Mouse (Mus musculus) intestine, embryonic 16.5 days (tissue): ENCODE data around the gene Nfkbil1. TPM values are rescaled to one million over a fixed set of nuclear protein-coding genes. Genes with fewer than 3 reads are reported as not detected.
"Not testable (repeated sequence)": the region's sequence is repeated elsewhere in the genome, so short reads cannot be mapped to it uniquely, and the experiment has no call there.

Experiments
- ATAC-seq: fragments of 200-750 bp; cut with Nextera tagmentation; 2 replicates; pipeline ENCODE4 v1.8.0; 2017; ENCODE audit warnings: moderate TSS enrichment, moderate library complexity
- H3K27ac ChIP-seq: fragments of 300-500 bp; sonication (generic); 2 replicates; pipeline ENCODE4 v1.5.1; 2014; ENCODE audit warnings: mild to moderate bottlenecking, low read length
- H3K27me3 ChIP-seq: fragments of 300-500 bp; sonication (generic); replicated peaks from 2 replicates; pipeline ENCODE4 v1.6.1; 2014; ENCODE audit warnings: low read length, control low read depth, mixed read lengths; ENCODE audit not compliant: control insufficient read depth, insufficient read depth
- H3K36me3 ChIP-seq: fragments of 300-500 bp; sonication (generic); 2 replicates; pipeline ENCODE4 v1.6.1; 2014; ENCODE audit warnings: low read length, control low read depth; ENCODE audit not compliant: control insufficient read depth, insufficient read depth
- H3K4me1 ChIP-seq: fragments of 300-500 bp; sonication (generic); 2 replicates; pipeline ENCODE4 v1.6.1; 2014; ENCODE audit warnings: low read length, control low read depth, mixed read lengths; ENCODE audit not compliant: control insufficient read depth, insufficient read depth
- H3K4me2 ChIP-seq: fragments of 300-500 bp; sonication (generic); 2 replicates; pipeline ENCODE4 v1.6.1; 2014; ENCODE audit warnings: low read depth, low read length, control low read depth
- H3K4me3 ChIP-seq: fragments of 300-500 bp; sonication (generic); 2 replicates; pipeline ENCODE4 v1.5.1; 2014; ENCODE audit warnings: mild to moderate bottlenecking, low read length
- H3K9ac ChIP-seq: fragments of 300-500 bp; sonication (generic); 2 replicates; pipeline ENCODE4 v1.6.1; 2014; ENCODE audit warnings: low read depth, low read length
- H3K9me3 ChIP-seq: fragments of 300-500 bp; sonication (generic); 2 replicates; pipeline ENCODE4 v1.6.1; 2016; ENCODE audit warnings: low read length, control low read depth; ENCODE audit not compliant: control insufficient read depth
- WGBS: fragments of 180-500 bp; shearing (Covaris S2); extraction: QIAGEN DNeasy Blood & Tissue Kit; methylation state at CpG from one replicate; pipeline ENCODE4 v1.1.7; 2014; 5-methylcytosine and 5-hydroxymethylcytosine counted together
- polyA plus RNA-seq: library from polyadenylated mRNA; unstranded; fragments of >200 nt; fragmentation: Nextera tagmentation; extraction: Ambion mirVana; gene quantifications from 2 replicates; pipeline ENCODE4 v1.2.1, GENCODE M21; 2015

The Nfkbil1 gene
- polyA plus RNA-seq, 1 experiment from 2014 or later: 8.9 TPM

DNA sequence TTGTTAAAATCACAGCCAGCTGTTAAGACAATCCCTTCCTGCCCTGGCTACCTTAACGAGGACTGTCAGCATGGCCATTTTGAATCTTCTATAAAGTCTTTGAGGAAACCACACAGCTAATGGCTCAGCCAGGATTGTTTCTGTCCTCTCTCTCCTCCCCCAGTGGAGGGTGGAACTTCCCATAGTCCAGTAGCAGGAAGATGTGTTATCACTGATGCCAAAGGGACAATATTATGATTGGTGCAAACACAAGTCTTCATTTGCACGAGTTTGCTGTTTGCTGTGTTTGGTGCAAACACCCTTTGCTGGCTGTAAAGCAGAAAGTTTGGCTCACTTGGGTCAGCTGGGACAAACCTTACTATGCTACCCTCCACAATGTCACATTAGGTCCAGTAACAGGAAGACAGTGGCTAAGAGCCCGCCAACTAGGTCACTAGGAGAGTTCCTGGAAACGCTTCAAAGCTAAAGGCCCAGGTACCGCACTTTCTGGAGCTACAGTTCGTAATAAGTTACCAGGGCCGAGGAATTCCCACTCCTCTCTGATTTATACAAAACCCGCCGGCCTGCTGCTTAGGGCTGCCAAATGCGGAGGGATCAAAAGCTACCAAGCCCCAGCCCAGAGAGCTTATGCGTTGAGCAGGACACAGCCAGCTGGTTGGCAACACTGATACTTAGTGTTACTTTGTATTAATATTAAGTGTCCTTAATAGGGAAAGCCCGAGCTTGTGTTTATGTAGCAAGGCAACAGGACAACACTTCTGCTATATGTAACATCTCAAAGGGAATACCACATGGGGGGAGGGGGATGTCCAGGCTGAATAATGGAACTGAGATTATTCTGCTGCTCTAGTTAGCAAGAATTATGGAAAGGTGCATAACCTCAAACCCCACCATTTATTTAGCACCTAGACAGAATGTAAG is 5.1 kb upstream of the Nfkbil1 start:
- Histone ChIP-seq H3K4me1 (peaks cover 33% of the 10 kb centered on the region), H3K27ac (peak overlapping the region; percentile 99), H3K9me3 (no peaks in the 10 kb centered on the region), H3K4me2 (peak overlapping the region; percentile 60), H3K36me3 (peaks cover 17% of the 10 kb centered on the region), H3K27me3 (no peaks in the 10 kb centered on the region), H3K9ac (peak overlapping the region; percentile 72), H3K4me3 (peak overlapping the region; percentile 83)
- ATAC-seq: no peak
- whole genome bisulfite sequencing: 25% methylated on average over 12 of the region's 12 CpGs

DNA sequence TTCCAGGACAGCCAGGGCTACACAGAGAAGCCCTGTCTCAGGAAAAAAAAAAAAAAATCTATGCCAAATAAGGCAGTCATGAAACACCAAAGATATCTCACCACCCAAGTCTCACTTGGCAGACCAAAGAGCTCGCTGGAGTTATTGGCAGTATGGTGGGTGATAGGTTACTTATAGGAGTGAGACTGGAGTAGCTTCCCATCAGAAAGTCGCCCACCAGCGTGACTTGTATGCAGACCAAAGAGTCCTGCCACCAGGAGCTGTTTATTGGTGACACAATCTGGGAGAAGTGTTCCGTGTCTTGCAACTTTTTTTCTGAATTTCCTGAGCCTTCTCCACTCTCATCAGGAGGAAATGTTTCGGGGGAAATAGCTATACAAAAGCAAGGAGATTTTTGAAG is 4.1 kb upstream of the Nfkbil1 start:
- Histone ChIP-seq H3K27ac (no peak overlapping the region), H3K4me2 (no peak overlapping the region), H3K4me1 (peaks cover 24% of the 10 kb centered on the region), H3K27me3 (no peaks in the 10 kb centered on the region), H3K4me3 (no peak overlapping the region), H3K36me3 (peaks cover 10% of the 10 kb centered on the region), H3K9ac (no peak overlapping the region), H3K9me3 (no peaks in the 10 kb centered on the region)
- ATAC-seq: no peak
- 80% methylated on average over 5 of the region's 5 CpGs for WGBS

DNA sequence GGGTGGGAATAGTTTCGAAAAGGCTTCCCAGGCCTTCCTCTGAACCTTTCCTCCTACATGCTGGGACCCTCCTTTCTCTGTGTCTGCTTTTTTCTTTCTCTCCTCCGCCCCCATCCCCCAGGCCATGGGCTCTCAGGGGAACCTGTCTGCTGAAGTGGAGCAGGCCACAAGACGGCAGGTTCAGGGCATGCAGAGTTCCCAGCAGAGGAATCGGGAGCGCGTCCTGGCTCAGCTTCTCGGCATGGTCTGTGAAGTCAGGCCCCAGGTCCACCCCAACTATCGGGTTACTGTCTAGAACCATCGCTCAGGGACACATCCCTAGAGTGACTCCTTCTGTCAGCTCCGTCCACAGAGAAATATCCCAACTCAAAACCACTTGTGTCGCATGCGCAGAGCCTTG is 1.9 kb upstream of the Nfkbil1 start:
- no peaks in the 10 kb centered on the region for H3K9me3 ChIP-seq
- H3K27me3 ChIP-seq: no peaks in the 10 kb centered on the region
- no peak overlapping the region for H3K4me2 ChIP-seq
- ATAC-seq: no peak
- H3K27ac ChIP-seq: no peak overlapping the region
- H3K36me3 ChIP-seq: no peaks in the 10 kb centered on the region
- no peak overlapping the region for H3K9ac ChIP-seq
- whole genome bisulfite sequencing: 87% methylated on average over 12 of the region's 12 CpGs
- H3K4me1 ChIP-seq: peaks cover 28% of the 10 kb centered on the region
- H3K4me3 ChIP-seq: no peak overlapping the region

DNA sequence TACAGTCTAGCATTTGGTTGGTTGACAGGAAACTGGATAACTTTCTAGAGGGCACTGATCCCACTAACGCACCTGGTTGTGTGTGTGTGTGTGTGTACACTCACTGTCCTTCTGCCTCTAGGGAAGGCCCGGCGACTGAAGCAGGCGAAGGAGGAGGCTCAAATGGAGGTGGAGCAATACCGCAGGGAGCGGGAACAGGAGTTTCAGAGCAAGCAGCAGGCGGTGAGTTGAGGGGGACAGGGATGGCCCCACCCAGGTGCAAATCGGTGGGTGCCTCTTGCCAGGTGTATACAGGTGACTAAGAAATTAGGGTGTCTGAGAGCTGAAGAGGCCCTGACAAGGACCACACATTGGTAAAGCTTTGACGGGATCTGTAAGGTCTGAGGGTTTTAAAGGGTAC is 1.4 kb upstream of the Nfkbil1 start:
- Histone ChIP-seq H3K4me1 (peaks cover 32% of the 10 kb centered on the region), H3K4me3 (no peak overlapping the region), H3K27me3 (no peaks in the 10 kb centered on the region), H3K4me2 (no peak overlapping the region), H3K27ac (no peak overlapping the region), H3K9me3 (no peaks in the 10 kb centered on the region), H3K36me3 (no peaks in the 10 kb centered on the region), H3K9ac (peak overlapping the region; percentile 95; the same call in 1 of the 2 replicates)
- WGBS: 76% methylated on average over 9 of the region's 9 CpGs
- ATAC-seq: no peak

DNA sequence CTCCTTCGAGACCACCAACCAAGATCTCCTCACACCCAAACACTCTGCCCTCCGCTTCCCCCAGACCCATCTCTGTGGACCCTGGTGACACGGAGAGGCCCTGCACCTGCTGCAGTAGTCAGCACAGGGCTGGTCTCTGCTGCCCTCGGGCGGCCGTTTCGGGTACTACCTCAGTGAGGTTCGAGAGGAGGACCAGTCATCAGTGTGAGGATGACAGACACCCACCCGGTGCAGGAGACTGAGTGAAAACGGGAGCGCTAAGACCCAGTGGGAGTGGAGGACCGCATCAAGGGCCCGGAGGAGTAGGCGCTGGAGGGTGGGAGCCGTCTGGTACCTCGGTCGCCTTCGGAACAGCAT is 776 bp upstream of the Nfkbil1 start:
- Histone ChIP-seq H3K4me3 (peak overlapping the region; percentile 75), H3K4me1 (peaks cover 36% of the 10 kb centered on the region), H3K27ac (peak overlapping the region; percentile 99), H3K9ac (peak overlapping the region; percentile 95), H3K27me3 (no peaks in the 10 kb centered on the region), H3K36me3 (no peaks in the 10 kb centered on the region), H3K9me3 (no peaks in the 10 kb centered on the region), H3K4me2 (peak overlapping the region; percentile 86)
- WGBS: 2% methylated on average over 18 of the region's 18 CpGs
- ATAC-seq: peak; percentile 63

DNA sequence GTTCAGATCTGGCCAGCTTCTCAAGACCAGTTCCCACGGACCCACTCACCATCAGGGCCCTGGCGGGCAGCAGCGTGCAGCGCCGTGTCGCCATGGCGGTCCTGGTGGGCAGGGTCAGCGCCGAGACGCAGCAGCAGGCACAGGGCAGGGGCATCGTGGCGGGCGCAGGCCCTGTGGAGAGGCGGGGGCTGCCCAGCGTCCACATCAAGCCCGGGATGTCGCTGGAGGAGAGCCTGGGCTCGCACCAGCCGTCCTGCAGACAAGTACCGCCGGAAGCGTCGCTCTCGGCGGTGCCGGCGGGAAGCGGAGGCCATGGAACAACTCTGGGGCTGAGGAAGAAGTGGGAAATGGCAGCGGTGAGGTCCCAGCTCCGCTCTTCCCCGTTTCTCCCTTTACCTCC is 689 bp downstream of the Nfkbil1 start:
- 4% methylated on average over 31 of the region's 31 CpGs for WGBS

DNA sequence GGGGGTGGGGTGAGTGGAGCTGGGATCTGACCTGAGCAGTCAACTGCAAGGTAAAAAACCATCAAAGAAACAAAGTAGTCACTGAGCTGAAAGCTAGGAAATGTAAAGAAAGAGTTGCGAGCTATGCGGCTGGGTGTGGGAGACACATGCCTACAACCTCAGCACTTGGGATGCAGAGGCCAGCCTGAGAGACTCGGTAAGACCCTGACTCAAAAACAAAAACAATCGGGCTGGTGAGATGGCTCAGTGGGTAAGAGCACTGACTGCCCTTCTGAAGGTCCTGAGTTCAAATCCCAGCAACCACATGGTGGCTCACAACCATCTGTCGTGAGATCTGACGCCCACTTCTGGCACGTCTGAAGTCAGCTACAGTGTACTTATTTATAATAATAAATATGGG is 1.5 kb downstream of the Nfkbil1 start:
- not testable (repeated sequence) for ATAC-seq, H3K9me3 ChIP-seq, H3K27me3 ChIP-seq, H3K36me3 ChIP-seq
- H3K9ac ChIP-seq: peak overlapping the region; percentile 49; the same call in 1 of the 2 replicates
- peak overlapping the region; percentile 86 for H3K4me2 ChIP-seq
- H3K4me1 ChIP-seq: peaks cover 29% of the 10 kb centered on the region
- WGBS: 73% methylated on average over 7 of the region's 7 CpGs
- peak overlapping the region; percentile 31 for H3K4me3 ChIP-seq
- H3K27ac ChIP-seq: peak overlapping the region; percentile 78

More for the DNA sequence above, 689 bp downstream of the Nfkbil1 start:
- peak; percentile 13 for ATAC-seq
- peaks cover 29% of the 10 kb centered on the region for H3K4me1 ChIP-seq
- no peaks in the 10 kb centered on the region for H3K9me3 ChIP-seq
- no peaks in the 10 kb centered on the region for H3K36me3 ChIP-seq
- no peaks in the 10 kb centered on the region for H3K27me3 ChIP-seq
- peak overlapping the region; percentile 95 for H3K9ac ChIP-seq
- peak overlapping the region; percentile 99 for H3K27ac ChIP-seq
- H3K4me3 ChIP-seq: peak overlapping the region; percentile 75
- H3K4me2 ChIP-seq: peak overlapping the region; percentile 86

DNA sequence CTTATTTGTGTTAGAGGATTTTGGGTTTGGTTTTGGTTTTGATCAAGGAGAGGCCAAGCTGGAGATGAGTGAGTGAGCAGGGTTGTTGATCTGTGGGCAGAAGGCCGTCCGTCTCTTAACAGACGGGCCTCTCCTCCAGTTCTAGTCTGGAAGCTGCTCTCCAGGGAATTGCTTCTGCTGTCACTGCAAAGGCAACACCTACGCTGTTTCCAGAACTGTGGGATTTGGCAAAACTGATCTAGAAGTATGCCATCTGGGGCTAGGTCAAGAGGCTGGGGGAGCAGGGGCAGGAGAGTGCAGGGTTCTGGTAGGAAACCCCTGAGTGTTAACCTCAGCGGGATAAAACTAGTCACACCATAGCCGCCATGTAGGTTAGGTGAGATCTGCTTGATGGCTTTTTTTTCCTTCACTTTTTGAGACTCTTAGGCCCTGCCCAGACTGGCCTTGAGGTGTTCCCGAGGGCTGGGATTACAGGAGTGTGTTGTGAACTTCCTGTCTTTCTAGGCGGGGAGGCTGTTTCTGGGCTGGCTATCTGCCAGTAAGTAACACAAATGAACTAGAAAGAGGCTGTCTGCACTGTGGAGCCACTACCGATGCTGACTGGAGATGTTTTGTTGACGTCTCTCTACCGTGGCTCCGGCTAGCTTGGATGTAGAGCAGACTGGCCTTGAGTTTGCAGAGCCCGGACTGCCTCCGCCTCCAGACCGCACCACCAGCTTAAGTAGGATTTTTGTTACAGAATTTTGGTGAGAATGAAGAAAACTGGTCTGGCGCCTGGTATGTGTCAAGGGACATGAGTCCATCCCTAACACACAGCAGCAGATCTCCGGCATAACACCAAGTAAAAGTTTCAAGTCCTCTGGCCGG is 2.2 kb downstream of the Nfkbil1 start, which contains the start of gene Atp6v1g2:
Gene Atp6v1g2 (plus strand): TSS at position 547 of the 867 bp plus-strand sequence.
- peak within 1 kb of the TSS; percentile 75 for H3K4me3 ChIP-seq
- no peaks in the 10 kb centered on the region for H3K36me3 ChIP-seq
- WGBS: 47% methylated on average over 18 of the region's 18 CpGs
- H3K27ac ChIP-seq: peak within 1 kb of the TSS; percentile 99
- H3K9ac ChIP-seq: peak within 1 kb of the TSS; percentile 95
- peaks cover 29% of the 10 kb centered on the region for H3K4me1 ChIP-seq
- no peaks in the 10 kb centered on the region for H3K9me3 ChIP-seq
- H3K4me2 ChIP-seq: peak within 1 kb of the TSS; percentile 86
- ATAC-seq: 0 out of 2 replicates have a peak, but pooled peaks have one; percentile 4
- H3K27me3 ChIP-seq: no peaks in the 10 kb centered on the region

DNA sequence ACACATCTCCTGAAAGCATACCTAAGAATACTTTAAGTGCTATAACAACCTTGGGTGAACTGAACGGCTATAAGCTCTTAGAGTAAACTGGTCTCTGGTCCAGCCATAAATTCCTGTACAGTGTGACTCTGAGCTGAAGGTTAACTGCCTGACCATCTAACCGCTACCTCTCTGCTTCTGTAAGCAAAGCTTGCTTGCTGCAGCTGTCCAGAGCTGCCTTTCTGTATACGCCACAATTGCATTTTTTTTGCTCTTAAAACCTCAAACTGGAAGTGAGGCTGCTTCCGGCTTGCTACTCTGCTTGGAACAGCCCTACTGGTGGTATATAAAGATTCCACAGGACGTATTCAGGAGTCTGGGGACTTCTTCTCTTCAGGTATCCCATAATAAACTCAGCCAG is 2.9 kb downstream of the Nfkbil1 start:
- 52% methylated on average over 5 of the region's 5 CpGs for WGBS
- Histone ChIP-seq H3K36me3 (no peaks in the 10 kb centered on the region), H3K4me3 (0 out of 2 replicates have a peak overlapping the region, but pooled peaks have one; percentile 5), H3K27me3 (no peaks in the 10 kb centered on the region), H3K9me3 (no peaks in the 10 kb centered on the region), H3K4me2 (peak overlapping the region; percentile 86; the same call in 1 of the 2 replicates), H3K27ac (peak overlapping the region; percentile 78), H3K4me1 (peaks cover 29% of the 10 kb centered on the region), H3K9ac (no peak overlapping the region)
- ATAC-seq: no peak
